Mouse (Mus musculus) left cerebral cortex, postnatal 25 days (tissue): Measurements from ENCODE around the gene Hist1h4c. TPM values are rescaled to one million over a fixed set of nuclear protein-coding genes. Genes with fewer than 3 reads are reported as not detected.
A peak's percentile ranks its signal among the peaks of the same experiment; 100 is the strongest.
"Not testable (repeated sequence)": the region's sequence is repeated elsewhere in the genome, so short reads cannot be mapped to it uniquely, and the experiment has no call there.

Experiments used
- DNase-seq, 2 experiments: peaks; one replicate each; pipeline ENCODE4 v3.0.0; 2022; ENCODE audit warnings: low spot score in 2 of 2, mixed read lengths in 1 of 2
- intact Hi-C: fragments of 180-260 bp; cut with DNase I; formaldehyde crosslinking; loops from one replicate; pipeline ENCODE4 v1.15.1; 2025
- total RNA-seq, 2 experiments: library from RNA; stranded (reverse); gene quantifications; 2 replicates each; pipeline ENCODE4 v1.2.3; 2021

Gene Hist1h4c
- total RNA-seq, 2 experiments from 2014 or later: 94.8 to 129 TPM

DNA sequence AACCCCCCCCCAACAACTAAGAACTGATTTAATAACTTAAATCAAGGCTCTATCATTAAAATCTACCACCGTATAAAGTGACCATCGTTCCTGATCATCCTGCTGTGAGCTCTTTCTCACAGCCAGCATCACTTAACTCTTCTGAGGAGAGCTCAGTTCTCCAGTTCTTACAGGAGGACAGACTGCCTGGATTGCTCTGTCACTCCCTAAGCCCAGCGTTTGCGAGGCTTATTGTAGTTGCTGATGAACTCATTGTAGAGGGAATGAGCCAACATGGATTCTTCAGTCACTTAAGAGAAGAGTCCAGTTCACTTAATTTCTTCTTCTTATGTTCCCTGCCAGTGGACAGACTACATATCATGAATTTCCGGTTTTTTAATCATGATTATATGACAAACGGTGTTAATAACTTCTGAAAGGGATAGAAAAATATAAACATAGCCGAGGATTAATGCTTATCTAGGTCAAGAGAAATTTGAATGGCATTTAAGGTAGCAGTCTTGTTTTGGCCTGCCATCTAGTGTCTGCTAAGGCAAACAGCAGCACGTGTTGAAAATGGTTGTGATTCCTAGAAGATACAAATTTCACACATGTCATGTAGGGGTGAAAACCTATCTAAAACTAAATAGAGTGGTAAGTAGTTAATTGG is 34.0 kb upstream of the Hist1h4c start:
- DNase-seq: peak; percentile 44 to 51
- intact Hi-C loops: loop anchor here (1.0 kb wide), 1 partner anchor 31 kb away; no protein-coding TSS in a partner anchor

DNA sequence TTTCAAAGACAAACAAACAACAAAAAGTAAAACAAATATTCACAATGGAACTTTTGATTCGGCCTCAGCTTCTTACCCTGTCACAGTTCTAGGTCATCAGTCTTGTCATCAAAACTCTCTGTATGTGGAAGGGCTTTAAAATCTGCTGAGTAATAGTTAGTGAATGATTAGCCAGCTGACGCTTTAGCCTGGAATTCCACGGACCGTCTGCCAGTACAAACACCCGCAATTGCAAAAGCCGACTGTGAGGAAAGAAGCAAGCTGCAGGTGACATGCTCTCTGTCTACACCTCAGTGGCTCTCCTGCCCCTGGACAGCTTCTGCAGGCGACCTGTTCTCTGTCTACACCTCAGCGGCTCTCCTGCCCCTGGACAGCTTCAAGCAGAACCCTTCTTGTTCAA is 32.2 kb upstream of the Hist1h4c start:
- intact Hi-C loops: no loop called here
- no peak for DNase-seq

DNA sequence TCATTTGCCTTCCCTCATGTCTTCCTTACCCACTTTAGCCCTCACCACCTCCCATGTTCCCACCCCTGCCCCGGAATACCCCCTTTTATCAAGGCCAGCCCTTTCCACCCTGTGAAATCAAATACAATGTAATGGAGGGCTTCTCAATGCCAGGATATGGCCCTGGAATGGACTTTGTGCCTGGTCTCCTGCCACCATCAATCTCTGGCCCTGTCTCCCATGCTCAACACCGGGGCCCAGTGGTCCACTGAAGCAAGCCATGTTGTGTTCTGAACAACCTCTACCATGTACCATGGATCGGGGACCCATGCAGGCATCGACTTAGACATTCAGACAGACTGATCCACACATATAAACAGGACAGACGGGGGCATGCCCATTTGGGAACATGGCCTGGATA is 31.5 kb upstream of the Hist1h4c start:
- no peak for DNase-seq
- intact Hi-C loops: no loop called here

DNA sequence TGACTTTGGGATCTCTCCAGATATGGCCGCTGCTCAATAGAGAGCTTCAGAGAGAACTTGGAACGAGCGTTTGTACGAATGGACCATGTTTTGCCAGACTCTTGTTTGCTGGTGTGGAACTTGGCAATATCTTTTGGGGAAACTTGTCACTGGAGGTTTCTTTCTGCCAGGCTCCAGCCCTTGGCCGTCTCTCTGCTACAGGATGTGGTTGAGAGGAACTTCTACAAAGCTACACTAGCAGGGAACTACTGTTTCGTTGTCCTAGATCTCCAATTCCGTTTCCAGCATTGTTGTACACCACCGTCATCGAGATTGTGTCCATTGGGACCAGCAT is 30.9 kb upstream of the Hist1h4c start:
- DNase-seq: no peak
- intact Hi-C loops: no loop called here

DNA sequence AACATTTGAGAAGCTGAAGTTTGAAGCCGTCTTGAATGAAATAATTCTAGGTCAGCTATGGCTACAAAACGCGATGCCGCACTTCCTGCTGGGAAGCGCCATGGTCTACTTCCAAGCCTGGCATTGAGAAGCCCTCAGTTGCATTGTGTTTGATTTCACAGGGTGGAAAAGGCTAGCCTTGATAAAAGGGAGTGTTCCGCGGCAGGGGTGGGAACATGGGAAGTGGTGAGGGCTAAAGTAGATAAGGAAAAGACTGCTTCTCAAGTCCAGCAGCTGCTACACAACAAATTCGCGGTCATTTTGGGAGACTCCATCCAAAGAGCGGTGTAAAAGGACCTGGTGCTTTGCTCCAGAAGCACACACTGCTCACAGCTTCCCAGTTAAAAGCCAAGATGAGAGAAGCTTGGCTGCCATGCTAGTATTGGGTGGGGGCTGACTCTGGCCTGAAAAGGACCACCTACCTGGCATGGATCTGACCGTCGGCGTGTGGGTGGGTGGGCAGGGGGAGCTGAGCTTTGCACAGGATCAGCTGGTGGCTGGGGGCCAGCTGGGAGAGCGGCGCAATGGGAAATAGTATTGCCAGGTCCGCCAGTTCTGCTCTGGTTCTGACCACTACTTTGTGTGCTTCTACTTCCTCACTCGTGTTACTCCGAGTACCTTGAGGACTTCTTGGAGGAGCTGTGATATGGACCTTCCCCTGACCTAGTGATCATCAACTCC is 30.4 kb upstream of the Hist1h4c start:
- DNase-seq: no peak
- intact Hi-C loops: no loop called here

DNA sequence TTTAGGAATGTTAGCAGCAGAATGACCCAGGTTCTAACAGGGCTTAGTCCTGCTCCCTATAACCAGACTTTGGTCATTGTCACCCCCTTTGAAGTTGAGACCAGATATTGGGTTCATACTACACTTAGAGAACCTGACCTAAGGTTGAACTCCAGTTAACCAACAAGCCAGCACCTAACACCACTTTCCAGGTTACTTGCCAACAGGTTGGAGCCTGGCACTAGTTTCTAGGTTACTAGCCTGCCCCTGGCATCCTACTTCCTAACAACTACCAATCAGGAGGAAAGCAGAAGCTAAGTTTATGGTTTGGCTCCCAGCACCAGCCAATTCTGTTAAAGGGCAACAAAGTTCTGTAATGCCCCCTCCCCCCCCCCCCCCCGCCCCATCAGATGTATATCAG is 27.0 kb upstream of the Hist1h4c start:
- DNase-seq: no peak
- intact Hi-C loops: no loop called here

DNA sequence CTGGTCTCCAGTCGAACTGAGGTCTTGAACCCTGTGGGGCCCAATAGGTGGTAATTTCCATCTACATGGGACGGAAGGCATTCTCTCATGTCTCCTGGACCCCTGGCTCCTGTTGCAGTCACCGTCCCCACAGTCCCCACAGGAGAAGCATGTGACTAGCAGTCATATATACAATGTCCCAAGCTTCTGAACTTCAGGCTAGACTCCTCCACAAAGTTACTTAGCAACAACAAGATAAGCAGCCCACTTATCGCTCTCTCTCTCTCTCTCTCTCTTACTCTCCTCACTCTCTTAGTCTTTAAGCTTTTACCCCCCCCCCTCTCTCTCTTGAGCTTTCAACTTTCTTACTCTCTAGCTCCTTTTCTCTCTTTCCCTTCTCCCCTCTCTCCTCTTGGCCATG is 26.0 kb upstream of the Hist1h4c start:
- no peak for DNase-seq
- intact Hi-C loops: no loop called here

DNA sequence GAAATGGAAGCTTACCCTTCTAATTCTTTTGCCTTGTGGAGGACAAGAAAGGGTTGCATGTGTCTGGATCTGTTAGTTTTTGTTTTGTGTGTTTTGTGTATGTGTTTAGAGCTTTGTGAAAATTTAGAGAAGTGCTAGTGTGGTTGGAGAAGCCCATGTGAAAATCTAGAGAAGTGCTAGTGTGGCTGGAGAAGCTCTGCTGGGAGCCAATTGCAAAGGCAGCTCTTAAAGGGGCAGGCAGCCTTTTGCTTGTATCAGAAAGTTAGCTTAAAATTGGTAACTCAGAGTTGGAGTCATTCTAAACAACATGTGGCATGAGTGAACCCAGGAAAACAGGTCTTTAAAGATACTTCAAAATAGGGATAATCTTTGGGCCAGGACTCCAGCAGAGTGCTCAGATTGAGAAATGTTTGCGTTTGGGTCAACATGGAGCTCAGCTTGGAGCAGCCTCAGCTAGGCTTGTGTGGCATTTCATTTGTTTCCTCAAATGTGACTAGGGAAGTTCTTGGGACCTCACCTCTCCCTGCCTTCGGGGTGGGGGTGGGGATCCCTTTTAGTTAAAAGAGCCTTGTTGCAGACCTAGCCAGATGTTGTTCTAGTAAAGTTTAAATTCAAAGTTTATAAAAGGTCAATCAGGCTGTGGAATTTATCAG is 19.5 kb upstream of the Hist1h4c start:
- intact Hi-C loops, DNase-seq: not testable (repeated sequence)

DNA sequence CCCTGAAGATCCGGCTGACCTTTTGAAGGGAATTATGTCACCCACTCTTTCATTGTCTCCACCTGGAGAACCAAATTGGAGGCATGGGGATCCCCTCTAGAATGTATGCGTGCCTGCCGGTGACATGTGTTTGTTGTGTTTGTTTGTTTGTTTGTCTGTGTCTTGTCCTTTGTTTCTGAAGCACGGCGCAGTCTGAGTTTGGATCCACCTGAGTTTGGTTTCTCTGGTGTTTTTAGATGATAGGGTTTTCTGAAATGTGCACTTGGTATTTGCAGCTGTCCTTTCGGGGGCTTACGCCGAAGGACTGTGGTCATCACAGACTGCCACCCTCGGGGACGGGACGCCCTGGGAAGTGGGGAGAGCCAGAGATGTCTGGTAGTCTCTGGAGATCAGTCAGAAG is 18.9 kb upstream of the Hist1h4c start:
- intact Hi-C loops: no loop called here
- DNase-seq: no peak

DNA sequence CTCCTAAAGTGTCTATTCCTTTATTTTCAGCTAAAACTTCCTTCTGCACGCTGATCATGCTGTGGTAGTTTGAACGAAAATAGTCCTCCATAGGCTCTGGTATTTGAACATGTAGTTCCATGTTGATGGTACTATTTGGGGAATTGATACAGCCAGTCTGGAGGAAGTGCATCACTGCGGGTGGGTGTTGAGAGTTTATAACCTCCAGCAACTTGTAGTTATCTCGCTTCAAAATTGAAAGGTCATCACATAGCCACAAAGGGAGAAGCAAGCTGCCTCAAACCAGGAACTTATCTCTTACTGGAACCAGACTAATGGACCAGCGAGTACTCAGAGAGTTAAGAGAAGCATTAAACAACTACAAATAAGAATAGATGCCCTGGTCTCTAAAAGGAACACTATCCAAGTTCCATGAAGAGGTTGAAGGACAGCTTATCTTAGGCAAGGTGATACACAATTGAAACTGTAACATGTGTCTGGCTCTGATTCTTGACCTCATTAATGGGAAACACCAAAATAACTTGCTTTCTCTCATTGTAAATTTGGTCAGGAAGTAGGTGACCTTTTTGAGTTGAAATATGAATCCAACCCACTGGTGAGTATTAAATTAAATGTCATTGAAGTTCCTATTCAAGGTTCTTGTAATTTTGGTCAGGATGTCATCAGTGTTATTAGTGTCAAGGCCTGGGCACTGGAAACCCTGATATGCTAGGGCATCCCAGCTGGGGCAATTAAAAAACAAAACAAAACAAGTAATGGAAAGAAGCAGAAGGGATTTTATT is 18.2 kb upstream of the Hist1h4c start:
- intact Hi-C loops: no loop called here
- no peak for DNase-seq

DNA sequence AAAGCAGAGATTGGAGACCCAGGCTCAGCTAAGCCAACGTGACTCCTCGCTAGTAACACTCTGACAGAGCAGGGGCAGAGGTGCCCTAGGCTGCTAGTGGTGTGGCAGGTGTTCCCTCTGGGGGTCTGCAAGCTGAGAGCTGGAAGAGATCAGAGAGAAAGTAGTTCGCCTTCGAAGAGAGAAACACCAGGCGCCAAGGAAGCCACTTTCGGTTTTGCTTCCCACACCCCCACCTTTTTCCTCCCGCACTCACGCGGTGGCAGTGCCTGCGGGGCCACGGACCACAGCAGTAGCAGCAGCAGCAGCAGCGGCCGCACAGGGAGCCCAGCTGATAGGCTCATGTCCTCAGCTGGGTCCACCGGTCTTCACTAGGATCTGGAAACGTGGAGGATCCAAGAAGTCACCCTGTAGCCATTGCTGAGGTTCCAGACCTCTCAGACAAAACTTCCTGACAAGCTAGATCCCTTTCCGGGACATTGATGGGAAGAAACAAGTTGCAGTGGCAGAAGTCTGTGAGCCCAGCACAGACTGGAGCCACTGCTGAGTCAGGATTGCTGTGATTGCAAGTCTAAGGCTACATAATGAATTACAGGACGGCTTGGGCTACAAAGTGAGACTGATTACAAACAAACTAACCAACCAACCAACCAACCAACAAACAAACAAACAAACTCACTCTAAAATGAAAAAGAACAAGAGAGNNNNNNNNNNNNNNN is 12.3 kb upstream of the Hist1h4c start, which contains the start of gene Hfe:
TSS of gene Hfe (minus strand) at position 481 of the 716 bp plus-strand sequence.
- DNase-seq: peak; percentile 8 to 43
- intact Hi-C loops: no loop called here

DNA sequence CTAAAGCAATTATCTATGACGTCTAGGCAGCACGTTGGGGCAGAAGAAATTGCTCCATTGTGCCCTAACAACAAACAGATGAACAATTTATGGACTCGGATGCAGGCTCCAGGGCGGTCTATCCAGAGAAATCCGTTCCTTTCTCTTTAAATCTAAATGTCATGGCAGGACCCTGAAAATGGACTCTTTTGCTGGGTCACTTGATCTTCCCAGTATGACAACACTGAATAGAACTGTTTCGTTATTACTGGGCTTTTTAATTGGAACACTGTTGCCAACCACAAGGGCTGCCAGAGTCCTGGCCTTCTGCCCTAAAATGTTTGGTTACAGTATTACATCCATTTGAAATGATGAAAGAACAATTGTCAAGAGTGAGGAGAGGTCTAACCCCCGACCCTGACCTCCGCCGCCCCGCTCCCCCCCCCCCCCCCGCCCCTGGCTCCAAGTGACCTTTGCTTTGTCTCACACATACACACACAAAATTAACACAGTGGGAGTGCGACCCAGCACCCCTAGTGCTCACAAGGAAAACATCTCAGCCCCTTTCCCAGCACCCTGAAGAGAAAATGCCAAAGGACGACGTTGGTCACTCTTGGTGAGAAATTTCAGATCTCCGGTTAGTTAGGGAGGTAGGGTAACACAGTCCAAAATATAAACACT is 11.6 kb upstream of the Hist1h4c start:
- DNase-seq: no peak
- intact Hi-C loops: no loop called here

DNA sequence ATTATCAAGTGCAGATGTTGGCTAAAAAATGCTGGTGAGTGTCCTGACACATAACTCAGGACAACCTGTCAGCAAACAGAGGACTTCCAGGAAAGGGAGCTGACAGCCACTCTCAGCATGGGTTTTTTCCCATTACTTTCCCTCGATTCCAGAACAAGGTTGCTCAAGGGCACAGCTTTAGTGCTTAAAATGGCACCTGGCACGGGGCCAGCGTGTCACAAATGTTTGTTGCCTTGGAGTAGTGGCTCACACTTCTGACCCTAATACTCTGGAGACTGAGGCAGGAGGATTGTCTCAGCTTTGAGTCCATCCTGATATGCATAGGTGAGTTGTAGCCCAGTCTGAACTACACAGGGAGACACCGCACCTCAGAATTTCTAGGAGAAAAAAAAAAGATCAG is 10.4 kb upstream of the Hist1h4c start:
- intact Hi-C loops: no loop called here
- no peak for DNase-seq

DNA sequence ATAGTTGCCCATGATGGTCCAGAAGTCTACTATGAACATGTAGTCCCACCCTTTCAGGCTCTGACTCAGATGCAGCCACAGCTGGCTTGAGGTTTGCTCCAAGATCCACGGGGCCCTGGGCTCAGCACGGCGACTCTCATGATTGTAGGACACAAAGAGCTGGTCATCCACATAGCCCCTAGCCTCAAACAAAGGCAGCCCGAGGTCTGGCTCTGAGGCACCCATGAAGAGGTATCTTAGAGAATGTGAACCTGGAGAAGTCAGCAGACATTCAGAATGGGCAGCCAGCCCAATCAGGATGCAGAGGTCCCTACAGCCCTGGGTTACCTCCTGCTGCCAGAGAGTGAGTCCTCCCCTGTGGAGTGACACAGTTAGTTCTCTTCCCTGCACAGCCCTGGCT is 9.8 kb upstream of the Hist1h4c start:
- no peak for DNase-seq
- intact Hi-C loops: no loop called here

DNA sequence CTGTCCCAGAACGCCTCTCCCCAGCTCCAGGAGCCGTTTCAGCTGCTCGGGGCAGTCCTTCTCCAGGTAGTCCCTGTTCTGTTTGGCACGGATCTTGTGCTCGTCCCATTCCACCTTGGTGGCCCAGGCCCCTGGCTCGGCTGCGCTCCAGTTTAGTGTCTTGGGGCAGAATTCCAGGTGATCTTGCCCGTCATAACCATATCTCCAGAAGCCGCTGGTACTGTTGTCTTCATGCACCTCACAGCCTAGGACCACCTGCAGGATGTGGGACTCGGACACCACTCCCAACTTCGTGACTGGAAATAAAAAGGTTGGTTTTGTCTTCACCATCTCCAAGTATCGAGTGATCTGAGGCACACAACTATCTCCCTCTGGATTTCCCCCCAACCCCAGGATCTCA is 8.5 kb upstream of the Hist1h4c start:
- intact Hi-C loops: no loop called here
- no peak for DNase-seq

DNA sequence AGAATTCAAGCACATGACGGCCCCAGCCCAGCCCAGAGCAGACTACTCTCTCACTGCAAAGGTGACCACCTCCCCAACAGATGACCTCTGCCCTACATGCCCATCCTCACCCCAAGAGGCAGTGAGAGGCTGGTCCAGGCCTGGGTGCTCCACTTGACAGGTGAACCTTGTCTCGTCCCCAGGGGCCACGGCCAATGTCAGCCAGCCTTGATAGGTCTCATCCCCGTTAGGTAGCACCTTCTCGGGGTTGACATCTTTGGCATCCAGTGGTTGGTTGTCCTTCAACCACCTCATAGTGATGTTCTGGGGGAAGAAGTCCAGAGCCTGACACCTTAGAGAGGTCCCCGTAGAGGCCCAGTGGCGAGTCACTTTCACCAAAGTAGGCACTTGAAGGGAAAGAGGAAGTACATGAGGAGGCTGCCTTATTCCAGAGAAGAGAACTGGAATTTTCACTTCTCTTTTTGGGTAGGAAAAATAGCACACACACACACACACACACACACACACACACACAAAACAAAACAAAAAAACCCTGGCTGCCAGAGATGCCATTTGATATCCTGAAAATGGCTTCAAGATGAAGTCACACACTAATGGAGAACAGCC is 7.6 kb upstream of the Hist1h4c start:
- intact Hi-C loops: no loop called here
- no peak for DNase-seq

DNA sequence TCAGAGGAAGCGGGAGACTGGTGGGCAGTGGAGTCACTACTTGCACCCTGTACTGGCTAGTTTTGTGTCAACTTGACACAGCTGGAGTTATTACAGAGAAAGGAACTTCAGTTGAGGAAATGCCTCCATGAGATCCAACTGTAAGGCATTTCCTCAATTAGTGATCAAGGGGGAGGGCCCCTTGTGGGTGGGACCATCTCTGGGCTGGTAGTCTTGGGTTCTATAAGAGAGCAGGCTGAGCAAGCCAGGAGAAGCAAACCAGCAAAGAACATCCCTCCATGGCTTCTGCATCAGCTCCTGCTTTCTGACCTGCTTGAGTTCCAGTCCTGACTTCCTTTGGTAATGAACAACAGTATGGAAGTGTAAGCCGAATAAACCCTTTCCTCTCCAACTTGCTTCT is 4.5 kb upstream of the Hist1h4c start:
- intact Hi-C loops, DNase-seq: not testable (repeated sequence)

DNA sequence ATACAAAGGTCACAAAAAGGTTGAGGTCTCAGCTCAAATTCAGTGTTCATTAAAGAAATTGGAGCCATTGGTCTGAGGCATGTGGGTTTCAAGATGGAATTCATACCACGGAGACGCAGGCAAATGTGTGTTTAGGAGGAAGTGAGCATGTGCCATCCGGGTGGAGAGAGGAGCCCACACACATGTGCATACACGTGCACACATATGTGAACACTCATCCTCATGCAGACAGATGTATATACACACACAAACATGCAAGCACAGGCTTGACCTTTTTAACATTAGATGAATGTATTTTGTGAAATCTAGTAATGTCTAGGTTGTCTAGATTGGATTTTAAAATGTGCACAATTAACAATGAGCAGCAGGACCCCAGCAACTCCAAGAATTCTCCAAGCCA is 4.0 kb upstream of the Hist1h4c start:
- intact Hi-C loops: no loop called here
- no peak for DNase-seq
